Mouse (Mus musculus): ENCODE data around the gene Arhgap15.

Arhgap15 gene

DNA sequence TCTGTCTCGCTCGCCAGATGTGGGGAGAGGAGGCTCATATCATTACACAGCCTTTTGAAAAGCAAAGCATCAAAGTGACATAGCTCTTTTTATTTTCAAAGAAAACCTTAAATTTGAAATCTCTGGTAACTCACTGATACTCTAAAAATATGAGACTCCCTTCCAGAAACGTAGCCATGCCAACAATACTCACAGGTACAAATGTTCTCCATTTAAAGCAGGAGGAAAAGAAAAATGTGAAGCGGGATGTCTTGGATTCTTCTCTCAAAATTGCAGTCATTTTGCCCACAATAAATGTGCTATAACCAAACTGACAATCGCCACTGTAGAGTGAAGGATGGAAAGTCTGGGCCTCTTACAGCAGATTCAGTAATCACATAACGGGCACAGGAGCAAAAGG, 635.9 kb downstream of the Arhgap15 start:
- DNase-seq: no peak

DNA sequence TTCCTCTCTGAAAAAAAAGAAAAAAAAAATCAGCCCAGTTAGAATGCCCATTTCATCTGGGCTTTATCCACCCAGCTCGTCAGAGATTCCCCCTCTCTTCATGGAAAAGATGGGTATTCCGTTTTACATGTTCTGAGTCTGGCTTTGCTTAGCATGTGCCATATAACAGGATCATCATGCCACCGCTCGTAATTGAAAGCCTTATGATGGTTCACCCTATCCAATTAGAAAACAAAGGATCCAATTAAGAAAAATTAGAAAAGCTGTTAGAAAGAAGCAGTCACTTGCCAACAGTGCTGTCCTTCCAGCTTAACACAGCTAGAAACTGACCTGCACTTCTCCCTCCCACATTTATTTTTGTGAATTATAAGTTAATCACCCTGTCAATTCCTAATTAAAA, 640.9 kb downstream of the Arhgap15 start:
- DNase-seq: no peak

DNA sequence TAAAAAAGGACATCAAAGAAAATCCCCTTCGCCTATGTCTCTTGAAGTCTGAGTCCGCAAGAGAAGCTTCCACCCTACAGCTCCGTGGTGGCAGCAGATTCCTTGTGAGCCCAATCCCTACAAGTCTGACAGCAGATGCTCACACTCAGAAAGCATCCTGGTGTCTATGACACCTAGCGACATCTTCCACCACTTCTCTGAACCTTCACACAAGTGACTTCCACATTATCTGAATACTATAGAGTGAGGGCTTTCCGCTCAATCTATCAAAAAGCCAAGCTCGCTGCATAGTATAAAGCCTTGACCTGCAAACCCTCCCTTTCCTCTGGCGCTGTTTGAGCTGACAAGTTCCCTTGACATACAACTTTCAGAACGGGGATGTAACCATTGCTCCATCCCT, 645.2 kb downstream of the Arhgap15 start:
- no peak for DNase-seq

DNA sequence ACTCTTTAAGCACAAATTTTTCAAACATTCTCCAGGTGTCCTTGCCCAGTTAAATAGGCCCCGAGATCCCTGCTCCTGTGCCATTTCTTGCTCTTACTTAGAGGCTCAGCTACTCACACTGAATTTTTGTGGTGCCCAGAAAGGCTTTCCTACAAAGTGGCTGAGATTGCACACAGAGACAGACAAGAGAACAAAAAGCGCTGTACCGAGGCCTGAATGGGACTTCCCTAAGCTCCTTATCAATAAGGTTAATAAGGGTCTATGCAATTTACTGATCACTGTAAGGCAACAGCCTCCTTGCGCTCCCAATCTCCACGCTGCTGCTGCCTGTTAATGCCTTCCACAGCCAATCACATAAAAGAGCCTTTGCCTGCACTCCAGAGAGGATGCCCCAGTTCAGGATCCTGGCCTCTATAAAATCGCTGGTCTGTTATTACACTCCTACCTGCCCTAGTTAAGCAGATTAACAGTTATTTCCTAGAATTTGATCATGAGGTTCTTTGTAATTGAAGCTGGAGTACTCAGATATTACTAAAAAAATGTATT, 646.4 kb downstream of the Arhgap15 start:
- DNase-seq: no peak

GRCm38 (mm10) chr2:44395577-44395976, 647.0 kb downstream of the Arhgap15 start:
- DNase-seq: no peak

GRCm38 (mm10) chr2:44397209-44397608, 648.6 kb downstream of the Arhgap15 start:
- no peak for DNase-seq

- no peak for DNase-seq
Measured at GRCm38 (mm10) chr2:44397735-44398337, 649.2 kb downstream of the Arhgap15 start.

DNA sequence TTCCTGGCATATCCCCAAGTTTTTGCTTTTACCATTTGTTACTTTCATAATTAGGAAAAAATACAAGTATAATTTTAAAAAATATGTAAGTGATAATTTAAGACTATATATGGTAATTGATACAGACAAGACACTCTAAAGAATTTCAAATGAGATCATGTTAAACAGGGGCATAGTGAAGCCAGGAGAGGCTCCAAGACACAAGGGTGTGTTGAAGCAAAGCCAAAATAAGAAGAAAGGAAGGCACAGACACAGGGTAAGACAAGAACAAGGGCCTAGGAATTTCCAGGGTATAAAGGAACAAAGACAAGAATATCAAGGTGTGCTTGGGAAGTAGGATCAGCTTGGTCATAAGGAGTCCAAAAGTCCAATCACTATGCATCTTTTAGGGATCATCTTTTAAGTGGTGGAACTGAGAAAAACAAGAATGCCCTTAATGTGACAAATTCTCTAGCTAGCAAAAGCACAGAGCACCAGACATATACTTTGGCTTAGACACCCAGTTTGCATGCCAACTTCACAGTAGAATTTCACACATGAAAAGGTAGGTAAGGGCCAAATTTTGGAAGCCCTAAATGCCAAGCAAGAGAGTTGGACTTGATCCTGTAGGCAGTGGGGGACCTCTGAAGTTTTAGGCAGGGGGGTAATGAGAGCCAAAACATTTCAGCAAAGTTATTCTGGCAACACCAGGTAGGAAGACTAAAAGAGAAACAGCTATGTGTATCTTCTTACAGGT, 650.7 kb downstream of the Arhgap15 start:
- no peak for DNase-seq

DNA sequence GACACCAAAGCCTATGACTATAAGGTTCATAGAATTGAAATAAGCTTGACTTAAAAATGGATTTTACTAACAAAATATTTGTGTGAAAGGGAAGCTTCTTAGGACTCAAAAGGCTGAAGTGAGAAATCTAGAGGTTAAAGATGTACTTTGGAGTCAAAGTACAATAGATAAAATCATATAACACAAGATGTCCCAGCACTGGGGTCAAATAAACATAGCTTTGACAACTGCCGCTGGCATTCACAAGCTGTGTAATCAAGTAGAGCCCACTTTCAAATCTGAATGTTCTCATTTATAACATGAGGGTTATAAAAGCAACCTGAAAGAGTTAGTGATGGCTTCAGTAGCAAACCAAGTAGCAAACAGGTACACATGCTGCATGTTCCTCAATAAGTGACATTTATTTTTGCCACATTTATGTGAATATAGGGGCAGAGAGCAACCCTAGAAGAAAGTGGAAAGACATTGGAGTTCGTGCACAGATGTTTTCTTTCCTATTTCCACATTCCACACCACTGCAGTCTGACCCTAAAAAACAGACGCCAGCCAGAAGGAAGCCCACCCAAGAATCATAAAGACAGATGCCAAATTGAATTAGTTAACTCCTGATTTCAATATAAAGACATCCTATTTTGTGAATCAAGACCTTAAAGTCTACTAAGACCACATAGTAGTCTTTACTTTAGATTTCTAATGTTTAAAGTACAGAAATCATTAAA, 653.2 kb downstream of the Arhgap15 start:
- no peak for DNase-seq

- DNase-seq: no peak
Measured at GRCm38 (mm10) chr2:44411660-44412059, 663.0 kb downstream of the Arhgap15 start.

DNA sequence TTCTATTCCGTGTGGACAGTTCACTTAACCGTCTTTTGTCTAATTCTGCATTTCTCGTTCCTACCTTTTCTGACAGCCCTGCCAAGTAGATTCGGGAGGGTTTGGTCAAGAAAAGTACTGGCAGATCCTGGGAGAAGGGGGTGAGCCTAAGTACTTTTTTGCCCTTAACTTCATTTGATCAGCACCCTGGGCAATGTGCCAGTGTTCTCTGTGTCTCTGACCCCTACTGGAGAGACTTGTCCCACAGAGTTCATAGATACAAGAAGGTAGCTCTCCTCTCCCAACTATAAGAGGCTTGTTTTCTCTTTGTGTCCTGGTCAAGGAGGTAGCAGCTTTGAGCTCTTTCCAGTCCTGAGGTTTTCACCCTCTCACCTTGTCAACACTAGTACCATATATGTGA, 667.7 kb downstream of the Arhgap15 start:
- DNase-seq: no peak

- no peak for DNase-seq
Measured at GRCm38 (mm10) chr2:44419547-44420225, 671.1 kb downstream of the Arhgap15 start.

- DNase-seq: no peak
Measured at GRCm38 (mm10) chr2:44430521-44430920, 681.9 kb downstream of the Arhgap15 start.

DNA sequence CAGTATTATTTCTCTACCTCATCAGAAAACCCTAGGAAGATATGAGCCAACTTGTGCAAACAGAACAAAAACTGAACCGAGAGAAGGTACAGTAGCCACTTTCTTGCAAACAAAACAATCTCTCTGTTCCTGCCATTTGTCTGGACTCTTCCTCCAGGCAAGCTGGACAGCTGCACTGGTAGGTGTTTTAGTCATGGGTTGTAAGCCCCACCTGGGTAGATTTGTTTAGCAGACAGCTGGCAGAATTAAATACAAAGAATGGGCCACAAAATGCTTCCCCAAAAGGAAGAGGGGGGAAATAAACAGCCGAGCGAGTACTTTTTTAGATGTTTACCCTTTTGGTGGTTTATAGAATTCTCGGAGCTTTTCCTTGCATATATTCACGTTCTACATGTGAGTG, 688.0 kb downstream of the Arhgap15 start:
- DNase-seq: no peak

DNA sequence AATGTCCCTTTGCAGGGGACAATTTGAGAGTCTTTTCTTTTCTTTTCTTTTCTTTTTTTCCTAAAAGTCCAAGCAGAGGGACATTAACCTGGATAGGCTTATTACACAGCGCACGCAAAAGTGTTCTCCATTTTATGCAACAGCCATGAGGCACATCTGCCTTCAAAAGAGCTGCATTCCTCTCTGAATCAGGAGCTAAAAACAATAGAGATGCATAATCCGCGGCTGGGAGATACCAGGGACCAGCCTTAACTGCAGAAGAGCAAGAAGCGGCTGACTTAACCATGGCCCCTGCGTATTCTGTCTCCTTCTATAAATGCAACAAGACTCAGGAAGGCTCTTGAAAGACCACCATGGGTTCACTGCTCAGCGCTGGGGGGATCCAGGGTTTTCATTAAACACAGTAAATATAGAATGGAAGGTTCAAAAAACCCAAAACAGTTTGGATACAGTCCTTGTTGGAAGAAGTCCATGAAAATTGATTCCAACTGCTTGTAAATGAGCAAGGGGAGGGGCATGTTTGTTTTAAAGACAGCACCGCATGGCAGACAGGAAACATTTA, 689.0 kb downstream of the Arhgap15 start:
- no peak for DNase-seq

DNA sequence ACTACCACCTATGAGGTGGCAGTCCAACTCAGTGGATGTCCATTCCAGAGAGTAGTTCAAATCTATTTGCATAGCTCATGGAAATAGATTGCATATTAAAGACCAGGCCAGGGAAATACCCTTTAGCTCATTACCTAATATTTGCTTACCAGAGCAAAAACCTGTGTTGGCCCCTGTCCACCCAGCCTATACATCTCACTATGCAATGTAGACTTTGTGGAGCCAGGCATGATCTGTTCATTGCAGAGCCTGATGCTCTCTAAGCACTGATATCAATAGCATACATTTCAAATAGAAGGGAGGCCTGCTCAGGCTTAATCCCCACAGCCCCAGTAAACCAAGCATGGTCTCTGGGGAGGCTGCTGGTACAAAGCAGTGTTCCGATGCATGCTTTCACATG, 689.4 kb downstream of the Arhgap15 start:
- DNase-seq: no peak

- no peak for DNase-seq
Measured at GRCm38 (mm10) chr2:44444938-44445337, 696.3 kb downstream of the Arhgap15 start.

Measured in lung, postnatal 14 days (tissue).